Mouse (Mus musculus) heart, postnatal 0 days (tissue): ENCODE data around the gene Scrn2. TPM values are rescaled to one million over a fixed set of nuclear protein-coding genes. Genes with fewer than 3 reads are reported as not detected.

Source experiments
- ATAC-seq: fragments of 200-750 bp; cut with Nextera tagmentation; 2 replicates; pipeline ENCODE4 v1.8.0; 2017; ENCODE audit warnings: low read depth, moderate number of reproducible peaks, moderate library complexity; ENCODE audit not compliant: insufficient read depth
- DNase-seq: peaks from one replicate; pipeline ENCODE4 v3.0.0-alpha.2; 2016; ENCODE audit warnings: low spot score
- H3K27ac ChIP-seq: fragments of 300-500 bp; sonication (generic); 2 replicates; pipeline ENCODE4 v1.5.1; 2014; ENCODE audit warnings: low read depth, mild to moderate bottlenecking
- H3K27me3 ChIP-seq: fragments of 300-500 bp; sonication (generic); 2 replicates; pipeline ENCODE4 v1.6.1; 2014; ENCODE audit warnings: low read length, mixed read lengths; ENCODE audit not compliant: control insufficient read depth, insufficient read depth
- H3K36me3 ChIP-seq: fragments of 300-500 bp; sonication (generic); replicated peaks from 2 replicates; pipeline ENCODE4 v1.6.1; 2014; ENCODE audit warnings: low read length, mixed read lengths; ENCODE audit not compliant: control insufficient read depth, insufficient read depth
- H3K4me1 ChIP-seq: fragments of 300-500 bp; sonication (generic); 2 replicates; pipeline ENCODE4 v1.6.1; 2014; ENCODE audit warnings: antibody characterized with exemption; ENCODE audit not compliant: control insufficient read depth, insufficient read depth
- H3K4me2 ChIP-seq: fragments of 300-500 bp; sonication (generic); 2 replicates; pipeline ENCODE4 v1.6.1; 2014; ENCODE audit warnings: low read depth, mild to moderate bottlenecking, low read length, moderate library complexity
- H3K4me3 ChIP-seq: fragments of 300-500 bp; sonication (generic); 2 replicates; pipeline ENCODE4 v1.5.1; 2014; ENCODE audit warnings: low read depth, low read length
- H3K9ac ChIP-seq: fragments of 300-500 bp; sonication (generic); replicated peaks from 2 replicates; pipeline ENCODE4 v1.6.1; 2014; ENCODE audit warnings: low read depth, low read length, mixed read lengths
- H3K9me3 ChIP-seq: fragments of 300-500 bp; sonication (generic); replicated peaks from 2 replicates; pipeline ENCODE4 v1.6.1; 2016; ENCODE audit warnings: low read length; ENCODE audit not compliant: control insufficient read depth
- CTCF ChIP-seq: IDR thresholded peaks from 2 replicates; pipeline ENCODE4 v1.5.1; 2016; ENCODE audit warnings: antibody characterized with exemption, control low read depth, low read depth
- EP300 ChIP-seq: IDR thresholded peaks from 2 replicates; pipeline ENCODE4 v1.6.1; 2016; ENCODE audit warnings: antibody characterized with exemption, low read depth
- WGBS: fragments of 180-500 bp; shearing (Covaris S2); extraction: QIAGEN DNeasy Blood & Tissue Kit; methylation state at CpG from one replicate; pipeline ENCODE4 v1.1.7; 2014; 5-methylcytosine and 5-hydroxymethylcytosine counted together
- polyA plus RNA-seq: library from polyadenylated mRNA; unstranded; fragments of >200 nt; fragmentation: Nextera tagmentation; extraction: Ambion mirVana; gene quantifications from 2 replicates; pipeline ENCODE4 v1.2.1, GENCODE M21; 2015
- total RNA-seq: library from RNA; depleted of rRNA; stranded (reverse); fragments of >200 nt; gene quantifications from 2 replicates; pipeline ENCODE4 v1.2.3, GENCODE M21; 2014; ENCODE audit warnings: low replicate concordance

Gene Scrn2
- total and polyA plus RNA-seq, 2 experiments from 2014 or later: 16.6 to 31.7 TPM

DNA sequence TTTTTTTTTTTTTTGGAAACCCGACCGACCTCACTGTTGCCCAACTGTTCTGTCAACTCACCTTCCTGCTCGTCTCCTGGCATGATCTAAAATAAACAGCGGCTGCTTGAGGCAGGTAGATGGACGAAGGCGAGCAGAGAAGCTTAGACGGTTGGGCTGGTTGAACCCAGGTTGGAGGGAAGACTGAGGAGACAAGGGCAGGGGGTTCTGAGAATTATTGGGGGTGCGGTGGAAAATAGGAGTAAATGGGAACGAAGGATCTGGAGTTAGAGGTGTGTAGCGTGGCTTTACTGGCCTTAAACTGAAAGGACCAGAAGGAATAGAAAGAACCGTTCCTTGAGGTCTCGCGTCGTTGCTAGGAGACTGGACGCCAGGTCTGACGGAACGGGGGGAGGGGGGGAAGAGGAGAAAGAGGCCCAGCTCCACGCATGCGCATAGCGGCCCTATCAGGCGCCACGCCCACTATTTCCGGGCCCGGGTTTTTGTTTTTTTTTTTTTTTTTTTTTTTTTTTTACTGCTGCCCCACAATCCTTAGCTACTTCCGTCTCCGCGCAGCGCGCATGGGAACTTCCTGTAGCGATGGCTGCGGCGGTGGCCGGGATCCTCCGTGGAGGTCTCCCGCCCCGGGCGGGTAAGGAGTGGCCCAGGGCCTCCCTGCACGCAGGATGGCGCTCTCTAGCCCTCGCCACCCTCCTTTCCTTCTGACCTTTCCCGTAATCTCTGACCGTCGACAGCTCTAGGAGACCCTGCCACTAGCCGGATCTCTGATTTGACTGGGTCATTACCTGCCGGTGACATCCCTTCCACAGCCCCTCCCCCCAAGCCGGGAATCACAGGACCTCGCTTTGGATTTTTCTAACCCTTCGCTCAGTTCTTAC is 11.5 kb downstream of the Scrn2 start, which contains the start of the genes Lrrc46 and Mrpl10:
Gene Lrrc46, minus strand, starts transcription at position 386 of the 878 bp plus-strand sequence.
Gene Mrpl10, plus strand, starts transcription at position 539 of the 878 bp plus-strand sequence.
- H3K27me3 ChIP-seq: no peaks in the 10 kb centered on the region

DNA sequence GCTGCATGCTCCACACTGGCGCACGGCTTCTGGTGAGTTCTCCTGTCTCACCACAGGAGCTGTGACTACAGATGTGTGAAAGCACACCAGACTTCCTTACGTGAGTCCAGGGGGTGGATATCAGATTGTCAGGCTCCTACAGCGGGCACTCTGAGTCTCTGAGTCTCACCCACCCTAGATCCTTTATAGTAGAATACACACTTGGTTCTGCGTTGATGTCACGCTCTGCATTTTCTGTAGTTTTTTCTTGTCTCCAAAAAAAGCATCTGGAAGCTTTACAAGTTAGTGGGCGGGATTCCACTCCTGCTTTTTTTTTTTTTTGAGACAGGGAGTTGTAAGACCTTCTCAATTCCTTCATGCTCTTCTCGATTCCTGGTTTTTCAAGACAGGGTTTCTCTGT is 15.2 kb downstream of the Scrn2 start:
- H3K4me3 ChIP-seq: no peak overlapping the region
- no peak overlapping the region for H3K4me2 ChIP-seq
- H3K27ac ChIP-seq: no peak overlapping the region
- H3K27me3 ChIP-seq: no peaks in the 10 kb centered on the region
- TF ChIP-seq EP300: no peak
- H3K36me3 ChIP-seq: peaks cover 12% of the 10 kb centered on the region
- peaks cover 10% of the 10 kb centered on the region for H3K4me1 ChIP-seq
- DNase-seq (no peak), ATAC-seq (no peak)
- H3K9ac ChIP-seq: no peak overlapping the region
- WGBS: 87% methylated on average over 8 of the region's 8 CpGs
- H3K9me3 ChIP-seq: no peaks in the 10 kb centered on the region

More for the DNA sequence above, 11.5 kb downstream of the Scrn2 start, which contains the start of the genes Lrrc46 and Mrpl10:
- TF ChIP-seq CTCF (no peak), EP300 (0 out of 2 replicates have a peak, but pooled peaks have one; percentile 69)
- ATAC-seq (peak; percentile 89), DNase-seq (peak; percentile 92)
- WGBS: under 1% methylated on average over 48 of the region's 48 CpGs
- Histone ChIP-seq H3K36me3 (no peaks in the 10 kb centered on the region), H3K4me2 (peak within 1 kb of the TSS; percentile 89), H3K4me1 (peaks cover 10% of the 10 kb centered on the region), H3K4me3 (peak within 1 kb of the TSS; percentile 76), H3K9ac (peak within 1 kb of the TSS; percentile 89), H3K9me3 (no peaks in the 10 kb centered on the region), H3K27ac (peak within 1 kb of the TSS; percentile 76)

DNA sequence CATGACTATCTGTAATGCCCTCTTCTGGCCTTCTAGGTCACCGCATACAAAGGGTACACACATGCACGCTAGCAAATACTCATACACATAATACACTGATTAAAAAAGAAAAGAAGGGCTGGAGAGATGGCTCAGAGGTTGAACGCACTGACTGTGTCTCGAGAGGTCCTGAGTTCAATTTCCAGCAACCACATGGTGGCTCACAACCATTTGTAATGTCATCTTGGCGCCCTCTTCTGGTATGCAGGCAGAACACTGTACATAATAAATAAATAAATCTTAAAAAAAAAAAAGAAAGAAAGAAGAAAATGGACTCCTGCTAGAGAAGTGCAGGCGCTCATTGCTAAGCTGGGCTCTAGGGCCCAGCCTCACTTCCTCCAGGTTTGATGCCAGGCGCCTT is 16.1 kb downstream of the Scrn2 start:
- no peak overlapping the region for H3K9ac ChIP-seq
- 83% methylated on average over 7 of the region's 7 CpGs for WGBS
- H3K27me3 ChIP-seq: no peaks in the 10 kb centered on the region
- TF ChIP-seq CTCF (no peak), EP300 (no peak)
- H3K4me3 ChIP-seq: no peak overlapping the region
- H3K4me2 ChIP-seq: no peak overlapping the region
- DNase-seq (no peak), ATAC-seq (no peak)
- H3K4me1 ChIP-seq: peaks cover 13% of the 10 kb centered on the region
- no peak overlapping the region for H3K27ac ChIP-seq
- H3K9me3 ChIP-seq: no peaks in the 10 kb centered on the region
- peaks cover 12% of the 10 kb centered on the region for H3K36me3 ChIP-seq

DNA sequence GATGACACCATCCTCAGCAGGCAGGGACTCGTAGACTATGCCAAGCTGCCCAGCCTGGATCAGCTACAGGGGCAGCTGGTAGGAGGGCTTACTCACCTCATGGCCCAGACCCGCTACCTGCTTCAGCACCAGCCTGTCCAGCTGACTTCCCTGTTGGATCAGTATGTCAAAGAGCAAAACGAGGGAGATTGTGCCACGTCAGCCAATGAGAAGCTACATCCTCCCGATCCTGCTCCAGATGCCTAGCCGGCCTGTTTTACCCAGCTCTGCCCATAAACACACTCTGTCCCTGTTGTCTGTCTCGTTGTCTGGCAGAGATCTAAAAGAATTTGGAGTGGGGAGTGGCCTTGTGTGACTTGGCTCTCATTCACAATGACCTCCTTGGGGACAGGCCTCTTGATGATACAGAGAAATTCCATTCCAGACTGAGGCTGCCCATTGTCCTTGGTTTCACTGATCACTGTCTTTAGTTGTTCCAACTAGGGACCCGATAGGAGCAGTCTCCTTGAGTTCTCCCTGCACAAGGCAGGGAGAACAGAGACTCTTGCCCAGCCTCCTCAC is 18.4 kb downstream of the Scrn2 start:
- Histone ChIP-seq H3K4me1 (peaks cover 15% of the 10 kb centered on the region), H3K27me3 (no peaks in the 10 kb centered on the region), H3K9ac (no peak overlapping the region), H3K27ac (no peak overlapping the region), H3K9me3 (no peaks in the 10 kb centered on the region), H3K4me2 (no peak overlapping the region), H3K36me3 (peaks cover 18% of the 10 kb centered on the region), H3K4me3 (no peak overlapping the region)
- TF ChIP-seq EP300: no peak
- TF ChIP-seq CTCF: no peak
- ATAC-seq (no peak), DNase-seq (no peak)
- WGBS: 63% methylated on average over 8 of the region's 8 CpGs

DNA sequence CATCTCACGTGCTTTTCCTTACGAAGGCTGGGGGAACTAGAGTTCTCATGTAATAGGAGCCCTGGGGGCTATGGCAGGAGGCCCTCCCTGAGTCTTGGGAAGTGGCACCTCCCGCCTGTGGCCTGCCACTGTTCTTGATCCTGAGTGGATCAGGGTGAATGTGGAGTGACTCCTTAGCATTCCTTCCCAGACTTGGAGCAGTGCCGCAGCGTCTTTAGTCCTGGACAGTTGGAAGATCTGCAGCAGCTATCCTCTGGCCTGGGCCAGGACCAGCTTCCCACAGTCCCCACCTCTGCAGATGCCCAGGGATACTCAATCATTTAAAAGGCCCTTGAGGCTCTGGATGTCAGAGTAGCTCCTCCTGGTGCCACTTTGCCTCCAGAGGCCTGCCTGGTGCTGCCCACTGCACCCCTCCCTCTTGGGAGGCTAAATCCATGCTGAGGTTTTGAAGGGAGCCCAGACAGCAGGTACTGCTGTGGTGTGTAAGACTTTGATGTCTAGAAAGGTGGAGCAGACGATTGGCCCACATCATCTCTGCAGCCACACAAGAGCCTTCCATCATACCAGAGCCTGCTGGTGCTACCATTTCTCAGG is 19.9 kb downstream of the Scrn2 start:
- Histone ChIP-seq H3K36me3 (peaks cover 29% of the 10 kb centered on the region), H3K4me2 (no peak overlapping the region), H3K4me3 (no peak overlapping the region), H3K4me1 (peaks cover 15% of the 10 kb centered on the region), H3K9ac (no peak overlapping the region), H3K9me3 (no peaks in the 10 kb centered on the region), H3K27me3 (no peaks in the 10 kb centered on the region), H3K27ac (no peak overlapping the region)
- ATAC-seq (no peak), DNase-seq (no peak)
- WGBS: 85% methylated on average over 6 of the region's 6 CpGs
- TF ChIP-seq EP300 (no peak), CTCF (no peak)
